Mouse (Mus musculus) liver, postnatal 0 days (tissue): ENCODE measurements around the gene Dagla.

Experiments
- CTCF ChIP-seq: sonication (generic); IDR thresholded peaks from 2 replicates; pipeline ENCODE4 v1.5.1; 2016; ENCODE audit warnings: antibody characterized with exemption, low read depth
- EP300 ChIP-seq: IDR thresholded peaks from 2 replicates; pipeline ENCODE4 v1.6.1; 2016; ENCODE audit warnings: antibody characterized with exemption, low read depth, mild to moderate bottlenecking

DNA sequence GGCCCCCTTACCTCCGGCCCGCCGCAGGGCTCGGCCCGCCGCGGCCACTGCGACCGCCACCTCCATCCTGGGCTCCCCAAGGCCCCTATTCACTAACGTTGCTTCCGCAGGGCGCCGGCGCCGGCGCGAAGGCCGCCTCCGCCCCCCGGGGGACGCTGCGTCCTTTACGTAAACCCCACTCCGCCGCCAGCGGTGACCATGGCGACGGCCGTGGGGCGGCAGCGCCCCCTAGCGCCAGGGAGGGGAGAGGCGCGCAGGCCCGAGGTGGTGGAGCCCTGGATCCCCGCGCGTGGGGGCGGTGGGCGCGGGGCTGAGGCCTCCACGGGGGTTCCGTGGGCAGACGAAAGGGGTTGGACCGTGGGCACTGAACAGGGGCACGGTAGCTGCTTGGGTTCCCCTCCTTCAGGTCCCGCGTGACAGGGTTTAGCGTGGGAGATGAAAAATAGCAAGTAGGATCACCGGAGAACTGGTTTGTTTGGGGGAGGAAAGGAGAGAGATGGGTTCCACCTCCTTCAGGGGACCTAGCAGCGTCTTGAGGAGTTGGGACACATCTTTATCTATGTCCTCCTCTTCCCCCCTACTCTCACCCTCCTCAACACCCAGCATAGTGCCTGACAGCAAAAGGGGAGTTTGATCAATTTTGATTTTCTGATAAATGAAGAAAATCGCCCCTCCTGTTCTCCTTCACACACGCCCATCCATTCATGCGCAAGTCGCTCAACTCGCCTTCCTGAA, at the start of gene Dagla:
- TF ChIP-seq CTCF (peak; percentile 88), EP300 (no peak)
